Mouse (Mus musculus): Measurements from ENCODE around the gene Dph1. TPM values are rescaled to one million over a fixed set of nuclear protein-coding genes. Genes with fewer than 3 reads are reported as not detected.

The Dph1 gene
- polyA plus RNA-seq, 1 experiment from 2014 or later, result 14.0 TPM

- 77% methylated on average over 5 of the region's 5 CpGs for WGBS
- no peak overlapping the region for H3K9ac ChIP-seq
- no peak for ATAC-seq (ENCODE audit: low FRiP score, low read depth)
- no peak overlapping the region for H3K4me3 ChIP-seq
- peaks cover 19% of the 10 kb centered on the region for H3K4me1 ChIP-seq (replicated peaks)
- H3K36me3 ChIP-seq, result no peaks in the 10 kb centered on the region
- H3K9me3 ChIP-seq, result no peaks in the 10 kb centered on the region
- H3K27ac ChIP-seq (replicated peaks), result no peak overlapping the region
- H3K4me2 ChIP-seq, result no peak overlapping the region
- peaks cover 12% of the 10 kb centered on the region for H3K27me3 ChIP-seq
Observed at GRCm38 (mm10) chr11:75199951-75200350, 8.9 kb upstream of the Dph1 start.

GRCm38 (mm10) chr11:75198792-75199191 is 7.8 kb upstream of the Dph1 start:
- Histone ChIP-seq H3K4me3 (no peak overlapping the region), H3K4me1 (replicated peaks) (peaks cover 30% of the 10 kb centered on the region), H3K9me3 (no peaks in the 10 kb centered on the region), H3K27ac (replicated peaks) (no peak overlapping the region), H3K27me3 (peaks cover 19% of the 10 kb centered on the region), H3K9ac (no peak overlapping the region), H3K36me3 (no peaks in the 10 kb centered on the region), H3K4me2 (no peak overlapping the region)
- 44% methylated on average over 4 of the region's 4 CpGs for WGBS
- no peak for ATAC-seq (ENCODE audit: low FRiP score, low read depth)

- peaks cover 21% of the 10 kb centered on the region for H3K27me3 ChIP-seq
- no peak overlapping the region for H3K4me2 ChIP-seq
Observed at GRCm38 (mm10) chr11:75197956-75198355, 6.9 kb upstream of the Dph1 start.

GRCm38 (mm10) chr11:75196131-75196530 is 5.1 kb upstream of the Dph1 start:
- peaks cover 41% of the 10 kb centered on the region for H3K4me1 ChIP-seq (replicated peaks)
- 50% methylated on average over 6 of the region's 6 CpGs for WGBS
- ATAC-seq (ENCODE audit: low FRiP score, low read depth), result no peak
- no peak overlapping the region for H3K27ac ChIP-seq (replicated peaks)
- no peak overlapping the region for H3K9ac ChIP-seq
- no peaks in the 10 kb centered on the region for H3K36me3 ChIP-seq
- no peaks in the 10 kb centered on the region for H3K9me3 ChIP-seq
- peak overlapping the region; percentile 56; the same call in 1 of the 2 replicates for H3K4me3 ChIP-seq
- H3K4me2 ChIP-seq, result peak overlapping the region; percentile 80
- H3K27me3 ChIP-seq, result peaks cover 31% of the 10 kb centered on the region

More at GRCm38 (mm10) chr11:75197956-75198355, 6.9 kb upstream of the Dph1 start:
- Histone ChIP-seq H3K4me3 (no peak overlapping the region), H3K9me3 (no peaks in the 10 kb centered on the region), H3K9ac (no peak overlapping the region), H3K27ac (replicated peaks) (no peak overlapping the region), H3K36me3 (no peaks in the 10 kb centered on the region), H3K4me1 (replicated peaks) (peaks cover 39% of the 10 kb centered on the region)
- ATAC-seq (ENCODE audit: low FRiP score, low read depth), result no peak
- WGBS, result 30% methylated on average over 7 of the region's 7 CpGs

- Histone ChIP-seq H3K4me1 (replicated peaks) (peaks cover 49% of the 10 kb centered on the region), H3K4me2 (peak overlapping the region; percentile 80), H3K9me3 (no peaks in the 10 kb centered on the region), H3K9ac (peak overlapping the region; percentile 57), H3K36me3 (no peaks in the 10 kb centered on the region), H3K4me3 (peak overlapping the region; percentile 56), H3K27ac (replicated peaks) (0 out of 2 replicates have a peak overlapping the region, but pooled peaks have one; percentile 13), H3K27me3 (peaks cover 31% of the 10 kb centered on the region)
- 1% methylated on average over 39 of the region's 39 CpGs for WGBS
- peak; percentile 42; the same call in 1 of the 2 replicates for ATAC-seq (ENCODE audit: low FRiP score, low read depth)
Observed at GRCm38 (mm10) chr11:75194850-75195461, 3.9 kb upstream of the Dph1 start.

- Histone ChIP-seq H3K4me1 (replicated peaks) (peaks cover 55% of the 10 kb centered on the region), H3K4me3 (peak overlapping the region; percentile 56), H3K36me3 (no peaks in the 10 kb centered on the region), H3K4me2 (peak overlapping the region; percentile 80), H3K27me3 (peaks cover 31% of the 10 kb centered on the region), H3K9ac (peak overlapping the region; percentile 57), H3K9me3 (no peaks in the 10 kb centered on the region), H3K27ac (replicated peaks) (peak overlapping the region; percentile 45; the same call in 1 of the 2 replicates)
- under 1% methylated on average over 52 of the region's 52 CpGs for WGBS
- ATAC-seq (ENCODE audit: low FRiP score, low read depth), result no peak
Observed at GRCm38 (mm10) chr11:75194121-75194849, 3.2 kb upstream of the Dph1 start.

- Histone ChIP-seq H3K9me3 (no peaks in the 10 kb centered on the region), H3K4me3 (peak within 1 kb of the TSS; percentile 56), H3K36me3 (no peaks in the 10 kb centered on the region), H3K4me1 (replicated peaks) (peaks cover 58% of the 10 kb centered on the region), H3K27me3 (peaks cover 31% of the 10 kb centered on the region), H3K9ac (peak within 1 kb of the TSS; percentile 57), H3K4me2 (peak within 1 kb of the TSS; percentile 80), H3K27ac (replicated peaks) (peak within 1 kb of the TSS; percentile 45; the same call in 1 of the 2 replicates)
- ATAC-seq (ENCODE audit: low FRiP score, low read depth), result no peak
- under 1% methylated on average over 79 of the region's 84 CpGs for WGBS
Observed at GRCm38 (mm10) chr11:75193256-75194071, 2.4 kb upstream of the Dph1 start, which contains the start of gene Rtn4rl1. Gene Rtn4rl1 (plus strand): TSS chr11:75193783.

- no peaks in the 10 kb centered on the region for H3K9me3 ChIP-seq
- peak overlapping the region; percentile 56 for H3K4me3 ChIP-seq
- no peaks in the 10 kb centered on the region for H3K36me3 ChIP-seq
- no peak overlapping the region for H3K27ac ChIP-seq (replicated peaks)
- 0 out of 2 replicates have a peak, but pooled peaks have one; percentile 16 for ATAC-seq (ENCODE audit: low FRiP score, low read depth)
- H3K9ac ChIP-seq, result peak overlapping the region; percentile 57; the same call in 1 of the 2 replicates
- WGBS, result 23% methylated on average over 13 of the region's 13 CpGs
- peaks cover 31% of the 10 kb centered on the region for H3K27me3 ChIP-seq
- peaks cover 58% of the 10 kb centered on the region for H3K4me1 ChIP-seq (replicated peaks)
- H3K4me2 ChIP-seq, result peak overlapping the region; percentile 80
Observed at GRCm38 (mm10) chr11:75192336-75193214, 1.5 kb upstream of the Dph1 start.

GRCm38 (mm10) chr11:75191841-75192240 is 800 bp upstream of the Dph1 start:
- no peak overlapping the region for H3K27ac ChIP-seq (replicated peaks)
- no peak overlapping the region for H3K9ac ChIP-seq
- H3K4me3 ChIP-seq, result no peak overlapping the region
- peaks cover 56% of the 10 kb centered on the region for H3K4me1 ChIP-seq (replicated peaks)
- H3K4me2 ChIP-seq, result no peak overlapping the region
- H3K27me3 ChIP-seq, result peaks cover 29% of the 10 kb centered on the region
- WGBS, result 62% methylated on average over 6 of the region's 6 CpGs
- ATAC-seq (ENCODE audit: low FRiP score, low read depth), result no peak
- H3K9me3 ChIP-seq, result no peaks in the 10 kb centered on the region
- no peaks in the 10 kb centered on the region for H3K36me3 ChIP-seq

GRCm38 (mm10) chr11:75190371-75190724 is 693 bp downstream of the Dph1 start:
- Histone ChIP-seq H3K27ac (replicated peaks) (0 out of 2 replicates have a peak overlapping the region, but pooled peaks have one; percentile 30), H3K4me1 (replicated peaks) (peaks cover 43% of the 10 kb centered on the region), H3K27me3 (peaks cover 21% of the 10 kb centered on the region), H3K4me3 (peak overlapping the region; percentile 85), H3K36me3 (no peaks in the 10 kb centered on the region), H3K9ac (peak overlapping the region; percentile 55), H3K9me3 (no peaks in the 10 kb centered on the region), H3K4me2 (peak overlapping the region; percentile 92)
- under 1% methylated on average over 24 of the region's 24 CpGs for WGBS
- ATAC-seq (ENCODE audit: low FRiP score, low read depth), result peak; percentile 82

Data from hindbrain, embryonic 15.5 days (tissue).